Mouse (Mus musculus): ENCODE data around the gene Cd5.
A peak's percentile ranks its signal among the peaks of the same experiment; 100 is the strongest.

Cd5 gene

GRCm38 (mm10) chr19:10702125-10702524 lies 36.7 kb downstream of the Cd5 start:
- DNase-seq (ENCODE audit: low read depth, low spot score) = no peak

- no peak for DNase-seq (ENCODE audit: low read depth, low spot score)
Measured at GRCm38 (mm10) chr19:10701013-10701726, 37.6 kb downstream of the Cd5 start.

- no peak for DNase-seq (ENCODE audit: low read depth, low spot score)
Measured at GRCm38 (mm10) chr19:10699851-10700250, 39.0 kb downstream of the Cd5 start.

- DNase-seq (ENCODE audit: low read depth, low spot score) = no peak
Measured at GRCm38 (mm10) chr19:10698131-10698991, 40.4 kb downstream of the Cd5 start.

GRCm38 (mm10) chr19:10695801-10696200 lies 43.0 kb downstream of the Cd5 start:
- DNase-seq (ENCODE audit: low read depth, low spot score) = no peak

GRCm38 (mm10) chr19:10693926-10694682 lies 44.7 kb downstream of the Cd5 start:
- no peak for DNase-seq (ENCODE audit: low read depth, low spot score)

GRCm38 (mm10) chr19:10692361-10692760 lies 46.4 kb downstream of the Cd5 start:
- no peak for DNase-seq (ENCODE audit: low read depth, low spot score)

GRCm38 (mm10) chr19:10691660-10692059 lies 47.1 kb downstream of the Cd5 start:
- DNase-seq (ENCODE audit: low read depth, low spot score) = no peak

- DNase-seq (ENCODE audit: low read depth, low spot score) = no peak
Measured at GRCm38 (mm10) chr19:10691121-10691520, 47.7 kb downstream of the Cd5 start.

- DNase-seq (ENCODE audit: low read depth, low spot score) = no peak
Measured at GRCm38 (mm10) chr19:10690336-10690735, 48.5 kb downstream of the Cd5 start.

- DNase-seq (ENCODE audit: low read depth, low spot score) = no peak
Measured at GRCm38 (mm10) chr19:10689470-10690166, 49.2 kb downstream of the Cd5 start.

- DNase-seq (ENCODE audit: low read depth, low spot score) = peak; percentile 93
Measured at GRCm38 (mm10) chr19:10688537-10689352, 50.1 kb downstream of the Cd5 start, which contains the start of gene Vps37c. Vps37c (plus strand) TSS chr19:10688735.

GRCm38 (mm10) chr19:10685727-10686126 lies 53.1 kb downstream of the Cd5 start:
- DNase-seq (ENCODE audit: low read depth, low spot score) = no peak

- DNase-seq (ENCODE audit: low read depth, low spot score) = no peak
Measured at GRCm38 (mm10) chr19:10685081-10685480, 53.7 kb downstream of the Cd5 start.

GRCm38 (mm10) chr19:10681571-10681970 lies 57.2 kb downstream of the Cd5 start:
- DNase-seq (ENCODE audit: low read depth, low spot score) = no peak

GRCm38 (mm10) chr19:10678772-10679067 lies 60.1 kb downstream of the Cd5 start:
- no peak for DNase-seq (ENCODE audit: low read depth, low spot score)

GRCm38 (mm10) chr19:10677915-10678771 lies 60.7 kb downstream of the Cd5 start, which contains the start of gene Pga5:
Pga5 (minus strand) TSS chr19:10678071.
- DNase-seq (ENCODE audit: low read depth, low spot score) = peak; percentile 88

GRCm38 (mm10) chr19:10676656-10677055 lies 62.1 kb downstream of the Cd5 start:
- no peak for DNase-seq (ENCODE audit: low read depth, low spot score)

GRCm38 (mm10) chr19:10673275-10673674 lies 65.5 kb downstream of the Cd5 start:
- DNase-seq (ENCODE audit: low read depth, low spot score) = no peak

All from CD4-positive, CD25-positive, alpha-beta regulatory T cell, adult 2 months (primary cell).